Mouse (Mus musculus) gastrocnemius, postnatal 10 days (tissue): ENCODE data around the gene Ddr1. TPM values are rescaled to one million over a fixed set of nuclear protein-coding genes. Genes with fewer than 3 reads are reported as not detected.
"Not testable (repeated sequence)": the region's sequence is repeated elsewhere in the genome, so short reads cannot be mapped to it uniquely, and the experiment has no call there.

ENCODE experiments used
- DNase-seq: peaks from one replicate; pipeline ENCODE4 v3.0.0; 2021; ENCODE audit warnings: mixed read lengths
- long read RNA-seq, 2 experiments: library from polyadenylated mRNA; stranded (forward); transcript quantifications; one replicate each; pipeline ENCODE4 v2.0.0; 2021
- total RNA-seq, 2 experiments: library from RNA; stranded (reverse); gene quantifications; 2 replicates each; pipeline ENCODE4 v1.2.3; 2021

Gene Ddr1
- total RNA-seq = 10 to 100 TPM; 35.2 to 42.8 TPM
- long read RNA-seq, experiment 1, transcript Ddr1-204 (18 exons, 3,769 nt) = major isoform, 8 of 54 reads
- long read RNA-seq, experiment 1, transcript Ddr1-202 (17 exons, 3,593 nt) = minor isoform, 5 of 54 reads
- long read RNA-seq, experiment 1, partial matches to known transcripts = 10 of 54 reads
- long read RNA-seq, experiment 1, other reads (novel, unspliced or antisense) = 29 of 54 reads
- long read RNA-seq, experiment 2, partial matches to known transcripts = 11 of 40 reads
- long read RNA-seq, experiment 2, other reads (novel, unspliced or antisense) = 27 of 40 reads

- no peak for DNase-seq
These were observed at the start of gene Ddr1 for GRCm38 (mm10) chr17:35704621-35705464. Gene Ddr1, minus strand, starts transcription at chr17:35704621.

GRCm38 (mm10) chr17:35753668-35754067 is 49.2 kb upstream of the Ddr1 start:
- DNase-seq = no peak

GRCm38 (mm10) chr17:35752221-35752811 is 47.9 kb upstream of the Ddr1 start:
- DNase-seq = peak; percentile 39

DNA sequence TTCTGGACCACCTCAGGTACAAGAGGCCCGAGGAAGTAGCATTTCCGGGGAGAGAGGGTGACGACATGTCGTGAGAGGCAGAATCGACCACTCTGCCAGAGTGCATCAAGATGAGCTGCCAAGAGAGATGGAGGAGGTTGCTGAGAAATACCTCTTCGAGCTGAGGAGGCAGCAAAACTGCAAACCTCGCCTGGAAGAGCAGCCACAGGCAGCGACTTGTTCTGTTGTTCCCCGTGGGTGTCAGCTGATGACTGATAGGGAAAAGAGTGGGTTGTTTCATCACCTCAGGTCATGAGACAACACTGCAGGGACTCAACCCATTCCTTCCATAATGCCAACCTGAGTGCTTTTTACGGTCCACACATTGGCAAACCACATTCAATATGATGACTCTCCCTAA is 45.3 kb upstream of the Ddr1 start:
- no peak for DNase-seq

DNA sequence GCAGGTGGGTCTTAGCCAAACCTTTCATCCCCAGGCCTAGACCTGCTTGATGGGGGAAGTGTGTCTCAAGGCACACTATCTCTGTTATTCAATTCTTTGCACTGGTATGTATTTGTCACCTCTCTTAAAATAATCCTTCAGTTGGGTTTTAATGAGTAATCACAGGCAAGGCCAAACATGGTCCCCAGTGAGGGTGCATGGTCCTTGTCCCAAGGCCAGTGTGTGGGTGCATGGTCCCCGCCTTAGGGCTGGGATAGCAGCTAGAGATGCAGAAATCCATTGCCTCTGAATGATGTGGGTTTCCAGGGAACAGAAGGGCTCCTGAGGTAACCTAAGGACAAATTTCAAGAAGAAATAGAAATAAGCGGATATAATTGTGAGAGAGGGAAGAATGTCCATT is 39.9 kb upstream of the Ddr1 start:
- no peak for DNase-seq

- DNase-seq = no peak
These were observed 38.5 kb upstream of the Ddr1 start for GRCm38 (mm10) chr17:35742948-35743347.

- DNase-seq = no peak
These were observed 37.3 kb upstream of the Ddr1 start for GRCm38 (mm10) chr17:35741589-35742226.

GRCm38 (mm10) chr17:35740276-35740880 is 36.0 kb upstream of the Ddr1 start:
- DNase-seq = no peak

DNA sequence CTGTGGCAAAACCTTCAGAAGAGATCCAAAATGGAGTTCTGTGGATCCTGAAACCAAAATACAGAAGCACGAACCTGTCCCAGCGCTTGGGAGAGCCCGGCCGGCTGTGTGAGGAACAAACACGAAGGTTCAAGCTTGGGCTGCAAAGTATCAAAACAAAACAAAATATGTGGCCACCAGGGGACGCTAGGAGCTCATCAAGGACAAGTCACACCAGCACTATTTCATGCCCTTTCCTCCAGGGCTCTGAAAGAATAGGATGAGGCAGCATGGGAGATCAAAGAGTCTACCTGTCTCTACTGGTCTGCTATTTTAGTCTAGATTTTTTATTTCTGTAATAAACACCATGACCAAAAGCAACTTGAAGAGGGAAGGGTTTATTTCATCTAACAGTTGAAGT is 35.3 kb upstream of the Ddr1 start:
- peak; percentile 93 for DNase-seq

DNA sequence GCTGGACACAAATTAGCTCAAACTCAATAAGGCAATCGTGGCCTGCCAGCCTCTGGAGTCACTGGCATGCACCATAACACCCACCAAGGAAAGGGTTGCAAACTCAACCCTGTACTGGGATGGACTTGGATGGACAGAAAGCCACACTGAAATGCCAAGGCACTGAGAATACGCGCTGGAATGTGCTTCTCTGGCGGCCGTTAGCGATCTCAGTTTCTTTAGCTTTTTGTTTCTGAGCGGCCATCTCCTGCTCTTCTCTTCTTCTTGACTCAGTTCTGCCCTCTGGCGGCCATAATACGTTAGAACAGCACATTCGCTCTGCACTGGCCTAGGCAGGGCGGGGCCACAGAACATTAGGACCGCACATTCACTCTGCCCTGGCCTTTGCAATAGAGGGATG is 33.3 kb upstream of the Ddr1 start:
- peak; percentile 78 for DNase-seq

DNA sequence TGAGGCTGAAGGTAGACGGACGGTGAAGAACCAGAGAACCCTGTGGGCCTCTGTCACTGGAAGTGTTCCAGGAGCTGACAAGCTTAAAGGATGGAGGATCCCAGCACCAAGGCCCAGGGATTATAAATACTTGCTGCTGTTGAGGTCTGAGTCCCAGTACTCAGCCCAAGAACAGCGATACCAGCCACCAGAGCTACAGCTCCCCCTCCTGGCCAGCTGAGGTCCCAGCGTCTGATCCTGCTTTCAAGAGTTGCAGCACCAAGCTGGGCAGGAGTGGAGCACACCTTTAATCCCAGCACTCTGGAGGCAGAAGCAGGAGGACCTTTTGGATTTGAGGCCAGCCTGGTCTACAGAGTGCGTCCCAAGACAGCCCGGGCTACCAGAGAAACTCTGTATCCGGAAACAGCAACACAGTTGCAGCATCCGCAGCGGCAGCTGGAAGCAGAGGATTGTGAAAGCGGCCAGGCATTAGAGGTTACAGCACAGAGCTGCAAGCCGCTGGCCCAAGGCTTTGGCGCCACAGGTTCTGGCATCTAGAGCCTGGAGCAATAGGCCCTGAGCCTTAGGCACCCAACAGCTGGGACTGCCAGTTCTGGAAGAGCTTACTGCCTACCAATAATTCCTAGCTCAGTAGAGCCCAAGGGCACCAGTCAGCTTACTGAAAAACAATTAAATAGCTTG is 32.0 kb upstream of the Ddr1 start:
- DNase-seq = peak; percentile 78

GRCm38 (mm10) chr17:35734478-35734877 is 30.1 kb upstream of the Ddr1 start:
- DNase-seq = no peak

- no peak for DNase-seq
These were observed 29.0 kb upstream of the Ddr1 start for GRCm38 (mm10) chr17:35733398-35733797.

DNA sequence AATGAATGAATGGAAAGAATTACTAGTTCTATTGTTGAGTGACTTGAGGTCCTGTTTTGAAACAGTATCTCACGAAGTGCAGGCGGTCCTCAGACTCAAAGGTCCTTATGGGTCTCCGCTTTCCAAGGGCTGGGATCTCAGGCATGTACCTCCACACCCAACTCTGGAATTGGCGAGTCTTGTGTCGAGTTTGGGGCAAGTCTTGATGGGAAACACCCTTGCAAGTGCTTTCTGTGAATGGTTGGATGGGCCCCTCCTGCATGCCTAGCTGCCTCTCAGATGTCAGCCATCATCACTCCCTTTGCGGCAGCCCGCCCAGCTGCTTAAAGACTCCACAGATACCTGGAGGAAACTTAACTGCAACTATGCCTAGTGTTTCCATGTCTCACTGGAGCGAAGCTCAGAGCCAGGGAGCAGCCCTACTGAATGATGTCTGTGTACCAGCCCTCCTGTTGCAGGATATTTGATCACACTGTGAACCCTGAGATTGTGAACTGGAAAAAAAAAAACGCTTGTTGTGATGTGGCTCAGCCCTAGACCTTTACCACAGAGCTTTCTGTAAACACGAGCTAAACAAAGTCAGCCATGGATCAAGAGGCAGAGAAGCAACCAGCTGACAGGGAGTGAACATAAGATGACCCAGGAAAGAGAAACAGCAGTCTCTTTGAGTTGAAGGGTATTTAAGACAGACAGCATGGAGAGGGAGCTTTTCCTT is 27.2 kb upstream of the Ddr1 start:
- DNase-seq = no peak

DNA sequence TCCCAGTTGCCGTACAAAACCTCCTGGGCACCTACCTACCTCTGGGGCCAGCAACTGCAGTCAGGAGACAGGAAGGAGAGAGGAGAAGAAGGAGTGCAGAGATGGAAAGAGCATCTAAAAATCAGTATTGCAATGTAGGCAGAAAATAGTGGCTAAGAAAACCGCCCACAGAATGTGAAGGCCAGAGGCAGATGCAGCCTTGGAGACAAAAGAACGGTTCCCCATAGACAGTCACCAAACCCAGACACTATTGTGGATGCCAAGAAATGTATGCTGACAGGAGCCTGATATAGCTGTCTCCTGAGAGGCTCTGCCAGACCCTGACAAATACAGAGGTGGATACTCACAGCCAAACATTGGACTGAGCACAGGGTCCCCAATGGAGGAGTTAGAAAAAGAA is 25.7 kb upstream of the Ddr1 start:
- not testable (repeated sequence) for DNase-seq

DNA sequence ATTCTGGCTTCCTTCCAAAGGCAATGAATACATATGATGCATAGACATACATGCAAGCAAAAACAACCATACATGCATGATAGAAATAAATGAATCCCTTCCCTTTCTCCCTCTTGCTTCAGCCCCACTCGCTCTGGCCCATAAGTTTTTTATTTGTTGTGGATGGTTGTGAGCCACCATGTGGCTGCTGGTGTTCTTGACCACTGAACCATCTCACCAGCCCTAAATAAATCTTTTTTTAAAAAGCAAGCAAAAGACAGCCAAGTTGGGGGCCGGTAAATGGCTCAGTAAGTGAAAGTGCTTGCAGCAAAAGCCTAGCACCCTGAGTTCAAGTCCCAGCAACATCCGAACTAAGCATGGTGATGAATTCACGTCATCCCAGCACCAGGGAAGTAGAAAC is 24.4 kb upstream of the Ddr1 start:
- no peak for DNase-seq

DNA sequence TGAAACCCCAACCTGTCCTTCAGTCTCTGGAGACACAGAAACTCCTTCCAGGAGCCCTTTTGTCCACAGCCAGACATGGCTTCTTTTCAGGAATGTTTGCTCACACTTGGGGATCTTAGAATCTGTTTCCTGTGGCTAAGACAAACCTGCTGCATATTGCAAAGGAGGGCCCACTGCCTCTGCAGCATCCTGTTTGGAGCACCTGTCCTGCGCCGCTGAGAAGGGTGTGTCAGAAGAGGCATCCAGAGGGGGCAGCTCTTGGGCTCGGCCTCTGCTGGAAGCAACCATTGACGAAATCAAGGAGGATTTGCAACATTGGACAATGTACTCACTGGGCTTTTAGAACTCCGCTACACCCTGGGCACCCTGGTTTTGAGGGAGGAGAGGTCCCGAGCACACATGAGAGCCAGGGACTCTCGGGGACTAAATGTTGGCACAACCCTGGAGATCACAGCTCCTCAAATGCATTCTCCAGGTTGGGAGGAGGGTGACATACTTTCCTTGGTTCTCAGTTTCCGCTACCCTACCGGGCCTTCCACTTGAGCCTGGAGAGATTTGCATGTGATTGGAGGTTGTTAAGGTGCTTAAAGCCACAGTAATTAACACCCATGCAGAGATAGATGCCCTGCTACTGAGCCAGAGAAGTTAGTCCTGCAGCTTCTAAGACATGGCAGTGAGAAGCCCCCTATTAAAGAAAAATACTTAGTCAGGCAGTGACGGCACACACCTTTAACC is 23.2 kb upstream of the Ddr1 start:
- no peak for DNase-seq

- DNase-seq = no peak
These were observed 22.6 kb upstream of the Ddr1 start for GRCm38 (mm10) chr17:35727028-35727427.

- peak; percentile 96 for DNase-seq
These were observed 21.1 kb upstream of the Ddr1 start for GRCm38 (mm10) chr17:35725286-35726232.
